Mouse (Mus musculus) myocyte (in vitro differentiated cells): ENCODE data around the gene Olfr186.

ENCODE experiments used
- CEBPB ChIP-seq: IDR thresholded peaks from 2 replicates; pipeline ENCODE4 v1.6.1; 2011; ENCODE audit warnings: mild to moderate bottlenecking, moderate library complexity; ENCODE audit not compliant: poor library complexity, insufficient read depth, severe bottlenecking
- E2F4 ChIP-seq: IDR thresholded peaks from one replicate; pipeline ENCODE4 v1.6.1; 2011; ENCODE audit warnings: mild to moderate bottlenecking, control low read depth, moderate library complexity; ENCODE audit not compliant: insufficient read depth
- MAX ChIP-seq: IDR thresholded peaks from one replicate; pipeline ENCODE4 v1.6.1; 2011; ENCODE audit warnings: low read depth, mild to moderate bottlenecking, control low read depth
- POLR2A ChIP-seq: IDR thresholded peaks from one replicate; pipeline ENCODE4 v1.6.1; 2011; ENCODE audit warnings: low read depth, mild to moderate bottlenecking, control low read depth, moderate library complexity; ENCODE audit not compliant: insufficient read length
- POLR2AphosphoS2 ChIP-seq: IDR thresholded peaks from one replicate; pipeline ENCODE4 v1.6.1; 2011; ENCODE audit warnings: low read depth, control low read depth; ENCODE audit not compliant: insufficient read length
- TCF12 ChIP-seq: IDR thresholded peaks from one replicate; pipeline ENCODE4 v1.6.1; 2011; ENCODE audit warnings: mild to moderate bottlenecking, control low read depth; ENCODE audit not compliant: poor library complexity, insufficient read depth, severe bottlenecking
- TCF3 ChIP-seq: IDR thresholded peaks from one replicate; pipeline ENCODE4 v1.6.1; 2011; ENCODE audit warnings: low read depth, control low read depth; ENCODE audit not compliant: insufficient read length

DNA sequence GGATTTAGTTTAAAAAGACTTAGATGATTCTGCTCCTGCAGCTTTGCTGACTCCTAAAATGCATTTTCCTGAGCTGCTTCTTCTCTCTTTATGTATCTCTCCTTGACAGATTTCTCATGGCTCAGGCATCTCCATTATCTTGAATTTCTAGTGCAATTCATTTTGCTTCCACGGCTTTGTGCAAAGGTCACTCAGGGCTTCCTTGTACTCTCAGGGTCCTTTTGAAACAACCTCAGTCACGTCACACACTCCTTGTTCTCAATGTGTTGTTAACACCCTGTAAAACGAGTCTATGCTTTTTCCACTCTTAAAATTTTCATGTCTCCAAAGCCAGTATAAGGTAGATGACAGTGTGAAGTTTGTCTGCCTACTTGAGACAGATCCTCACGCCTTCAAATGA is 17.5 kb upstream of the Olfr186 start:
- TF ChIP-seq POLR2A: no peak
- TF ChIP-seq E2F4: no peak
- TF ChIP-seq CEBPB: no peak
- no peak for TF ChIP-seq MAX
- TF ChIP-seq POLR2AphosphoS2: no peak
- no peak for TF ChIP-seq TCF3
- no peak for TF ChIP-seq TCF12
